Comparison of ENCODE assay signal across 21 mouse cellular contexts in genomic region chr3:103733176-103733575, GRCm38 (mm10). TPM values are rescaled to one million over a fixed set of nuclear protein-coding genes. Genes with fewer than 3 reads are reported as not detected.
DNase-seq lines count a peak whose midpoint lies in the region; ATAC-seq and TF ChIP-seq lines count a peak whose summit lies in the region.
"Had no signal": no experiment of that assay in that cellular context is flagged by ENCODE, and none has a peak within 500 bp of the region (broad histone marks: within the 10 kb centered on the region; RNA-seq: fewer than 3 reads in every experiment).

No protein-coding gene starts in this region.

- no peak for TF ChIP-seq EP300 in heart, adult 2 months (IDR thresholded peaks at IDR 0.05; ENCODE audit: insufficient read depth, low read depth, low read length)

- H3K27ac ChIP-seq in heart, adult 2 months: no peak overlapping the region
- H3K27ac ChIP-seq in lung, embryonic 16.5 days (ENCODE audit: low read length): peak overlapping the region; percentile 66
- 0 out of 2 replicates have a peak overlapping the region, but pooled peaks have one; percentile 3 for H3K27ac ChIP-seq in forebrain, embryonic 14.5 days (ENCODE audit: low read depth, low read length)
- H3K27ac ChIP-seq in neural tube, embryonic 15.5 days (replicated peaks): peak overlapping the region; percentile 6; the same call in 1 of the 2 replicates

- ATAC-seq in lung, embryonic 16.5 days (ENCODE audit: low read depth): peak; percentile 36
- no peak for ATAC-seq in forebrain, embryonic 14.5 days
- ATAC-seq in neural tube, embryonic 15.5 days (ENCODE audit: low FRiP score): no peak
- ATAC-seq in monocyte, adult 5-6 weeks (replicated peaks; ENCODE audit: insufficient number of reproducible peaks, low FRiP score, low TSS enrichment, poor library complexity, severe bottlenecking): no peak
- ATAC-seq: activated CD4-positive, CD25-positive, alpha-beta regulatory T cell, adult 4 months had no signal

- DNase-seq in heart, adult 11 months: peak; percentile 84
- no peak for DNase-seq in heart, adult 2 months
- DNase-seq in lung, postnatal 36 days: no peak
- peak; percentile 28 for DNase-seq in forebrain, embryonic 14.5 days (ENCODE audit: low spot score)
- DNase-seq in layer of hippocampus, adult 18-20 months (ENCODE audit: low spot score in 2 of 2): no peak
- DNase-seq: gastrocnemius, postnatal 14 days had no signal

- H3K36me3 ChIP-seq in heart, adult 2 months (ENCODE audit: control insufficient read depth, insufficient read depth, low read length): no peaks in the 10 kb centered on the region
- no peaks in the 10 kb centered on the region for H3K36me3 ChIP-seq in lung, embryonic 16.5 days (ENCODE audit: control insufficient read depth, insufficient read depth, low read length)
- H3K36me3 ChIP-seq in forebrain, embryonic 14.5 days (ENCODE audit: control insufficient read depth, insufficient read depth, low read length): no peaks in the 10 kb centered on the region
- no peaks in the 10 kb centered on the region for H3K36me3 ChIP-seq in neural tube, embryonic 15.5 days

- TF ChIP-seq CTCF in heart, adult 2 months (IDR thresholded peaks at IDR 0.05): no peak

- H3K79me2 ChIP-seq in heart, adult 2 months (replicated peaks; ENCODE audit: control insufficient read depth, insufficient read depth, low read length): no peaks in the 10 kb centered on the region

- intact Hi-C loops in heart, adult 2 months (cut with DNase I): no loop called here

- 59% methylated on average over 2 of the region's 2 CpGs for whole genome bisulfite sequencing in heart, adult 2 months
- 25% methylated on average over 2 of the region's 2 CpGs for WGBS in lung, embryonic 16.5 days
- 9% methylated on average over 2 of the region's 2 CpGs for WGBS in forebrain, embryonic 14.5 days
- WGBS in neural tube, embryonic 15.5 days: 14% methylated on average over 2 of the region's 2 CpGs

- H3K4me2 ChIP-seq in lung, embryonic 16.5 days (ENCODE audit: low read depth, low read length): no peak overlapping the region
- H3K4me2 ChIP-seq in forebrain, embryonic 14.5 days (ENCODE audit: low read length): no peak overlapping the region
- no peak overlapping the region for H3K4me2 ChIP-seq in neural tube, embryonic 15.5 days

- TF ChIP-seq POLR2A in heart, adult 2 months (IDR thresholded peaks at IDR 0.05; ENCODE audit: insufficient read depth, low read depth, low read length): no peak

- H3K4me3 ChIP-seq in heart, adult 2 months: no peak overlapping the region
- no peak overlapping the region for H3K4me3 ChIP-seq in lung, embryonic 16.5 days (ENCODE audit: low read length)
- H3K4me3 ChIP-seq in forebrain, embryonic 14.5 days (ENCODE audit: low read depth, low read length): no peak overlapping the region
- no peak overlapping the region for H3K4me3 ChIP-seq in neural tube, embryonic 15.5 days (replicated peaks)
- H3K4me3 ChIP-seq: erythroblast, embryonic 14.5 days; megakaryocyte, embryonic 14.5 days; myocyte had no signal

- H3K27me3 ChIP-seq in heart, adult 2 months (ENCODE audit: control insufficient read depth, insufficient read depth, low read length): no peaks in the 10 kb centered on the region
- no peaks in the 10 kb centered on the region for H3K27me3 ChIP-seq in lung, embryonic 16.5 days (ENCODE audit: control insufficient read depth, insufficient read depth, low read depth, low read length)
- no peaks in the 10 kb centered on the region for H3K27me3 ChIP-seq in forebrain, embryonic 14.5 days (replicated peaks; ENCODE audit: control insufficient read depth, insufficient read depth, low read length)
- H3K27me3 ChIP-seq in neural tube, embryonic 15.5 days (replicated peaks): no peaks in the 10 kb centered on the region
- H3K27me3 ChIP-seq: megakaryocyte, embryonic 14.5 days had no signal

- no peaks in the 10 kb centered on the region for H3K9me3 ChIP-seq in lung, embryonic 16.5 days (ENCODE audit: control insufficient read depth, low read length)
- no peaks in the 10 kb centered on the region for H3K9me3 ChIP-seq in forebrain, embryonic 14.5 days (replicated peaks; ENCODE audit: control insufficient read depth, low read length)
- H3K9me3 ChIP-seq in neural tube, embryonic 15.5 days (replicated peaks): no peaks in the 10 kb centered on the region
- H3K9me3 ChIP-seq: megakaryocyte, embryonic 14.5 days had no signal

- no peak overlapping the region for H3K9ac ChIP-seq in heart, adult 2 months (ENCODE audit: low read depth, low read length)
- peak overlapping the region; percentile 10; the same call in 1 of the 2 replicates for H3K9ac ChIP-seq in lung, embryonic 16.5 days (ENCODE audit: low read length)
- no peak overlapping the region for H3K9ac ChIP-seq in forebrain, embryonic 14.5 days (ENCODE audit: low read length)
- H3K9ac ChIP-seq in neural tube, embryonic 15.5 days (replicated peaks): no peak overlapping the region

- peaks cover 11% of the 10 kb centered on the region for H3K4me1 ChIP-seq in heart, adult 2 months (ENCODE audit: control insufficient read depth, insufficient read depth, low read length)
- H3K4me1 ChIP-seq in lung, embryonic 16.5 days (replicated peaks; ENCODE audit: control insufficient read depth, insufficient read depth, low read length): peaks cover 46% of the 10 kb centered on the region
- peaks cover 42% of the 10 kb centered on the region for H3K4me1 ChIP-seq in forebrain, embryonic 14.5 days (ENCODE audit: control insufficient read depth, insufficient read depth, low read length)
- H3K4me1 ChIP-seq in neural tube, embryonic 15.5 days: peaks cover 55% of the 10 kb centered on the region

RNA-seq across cellular contexts. Expression of gene Olfml3, which starts 4.6 kb away (rescaled TPM):
- total RNA-seq in heart, adult 2 months (2021): 1 to 10 TPM; 5.7 to 6.0 TPM
- 11.7 and 12.8 TPM in 2 replicates for polyA plus RNA-seq in heart, adult 2 months (2012; rRNA removed)
- polyA plus RNA-seq in lung, embryonic 16.5 days (2015; fragmentation: Nextera tagmentation; extraction: Ambion mirVana): 83.8 and 84.9 TPM in 2 replicates
- polyA plus RNA-seq in forebrain, embryonic 14.5 days (2014; fragmentation: Nextera tagmentation; extraction: Ambion mirVana): 5.6 and 6.3 TPM in 2 replicates
- 15.5 and 20.9 TPM in 2 replicates for polyA plus RNA-seq in neural tube, embryonic 15.5 days (2015; fragmentation: Nextera tagmentation; extraction: Ambion mirVana)
- total RNA-seq in layer of hippocampus, adult 18-20 months (2021): 10 to 100 TPM; 12.0 to 14.1 TPM
- 0.10 to 0.78 TPM (median 0.32 TPM) in 3 replicates for total RNA-seq in monocyte, adult 5-6 weeks (2017)

RNA-seq across cellular contexts. Expression of gene Gm10964, which starts 6.0 kb away (rescaled TPM):
- total RNA-seq in heart, adult 2 months (2021): not detected
- polyA plus RNA-seq in heart, adult 2 months (2012; rRNA removed): not detected in 2 replicates
- polyA plus RNA-seq in lung, embryonic 16.5 days (2015; fragmentation: Nextera tagmentation; extraction: Ambion mirVana): not detected in 2 replicates
- not detected in 2 replicates for polyA plus RNA-seq in forebrain, embryonic 14.5 days (2014; fragmentation: Nextera tagmentation; extraction: Ambion mirVana)
- polyA plus RNA-seq in neural tube, embryonic 15.5 days (2015; fragmentation: Nextera tagmentation; extraction: Ambion mirVana): not detected in 2 replicates
- not detected for total RNA-seq in layer of hippocampus, adult 18-20 months (2021)
- total RNA-seq in monocyte, adult 5-6 weeks (2017): not detected in 3 replicates
- total RNA-seq: gastrocnemius, postnatal 14 days; layer of hippocampus, postnatal 25 days; liver, adult 2 months; MEL had no signal
- polyA plus RNA-seq: activated CD4-positive, CD25-positive, alpha-beta regulatory T cell, adult 4 months; C2C12; erythroblast, embryonic 14.5 days; heart, embryonic 14.5 days; hindbrain, embryonic 16.5 days; liver, adult 2 months; myocyte; spleen, adult 2 months; thymus, postnatal 0 days had no signal

RNA-seq across cellular contexts. Expression of gene Hipk1, which starts 58.2 kb away (rescaled TPM):
- 100 to 1,000 TPM in 1 of 2 experiments, 10 to 100 TPM in 1; 98.1 to 109 TPM for total RNA-seq in heart, adult 2 months (2021)
- polyA plus RNA-seq in heart, adult 2 months (2012; rRNA removed): 50.8 and 61.5 TPM in 2 replicates
- polyA plus RNA-seq in lung, embryonic 16.5 days (2015; fragmentation: Nextera tagmentation; extraction: Ambion mirVana): 12.2 and 12.3 TPM in 2 replicates
- 15.5 and 16.2 TPM in 2 replicates for polyA plus RNA-seq in forebrain, embryonic 14.5 days (2014; fragmentation: Nextera tagmentation; extraction: Ambion mirVana)
- polyA plus RNA-seq in neural tube, embryonic 15.5 days (2015; fragmentation: Nextera tagmentation; extraction: Ambion mirVana): 8.6 and 10.2 TPM in 2 replicates
- total RNA-seq in layer of hippocampus, adult 18-20 months (2021): 100 to 1,000 TPM; 131 to 137 TPM
- total RNA-seq in monocyte, adult 5-6 weeks (2017): 97.7 to 153 TPM (median 113 TPM) in 3 replicates

Comparison
In these comparisons a context has a peak if more than half of its experiments do, and no peak if none do; other contexts are left out.
1. DNase-seq: peak in heart, adult 11 months (single experiment) and forebrain, embryonic 14.5 days (single experiment); none in heart, adult 2 months (0 of 2), lung, postnatal 36 days (single experiment) and layer of hippocampus, adult 18-20 months (0 of 2).